Mouse (Mus musculus) gastrocnemius, adult 2 months (tissue): ENCODE measurements at regions not wholly inside any gene's neighbourhood (a gene's known extent, or its start where the extent isn't known, plus 50 kb on each side); places are given as distances from the start of the nearest gene placed in this dataset.

Source experiments
- DNase-seq: peaks from one replicate; pipeline ENCODE4 v3.0.0; 2022
- H3K27ac ChIP-seq: fragments of 200-600 bp; 2 replicates; pipeline ENCODE4 v1.8.1; 2022; ENCODE audit warnings: mild to moderate bottlenecking
- H3K4me3 ChIP-seq: fragments of 200-600 bp; 2 replicates; pipeline ENCODE4 v1.8.1; 2022; ENCODE audit warnings: mild to moderate bottlenecking, moderate library complexity
- CTCF ChIP-seq: fragments of 200-600 bp; IDR thresholded peaks from 2 replicates; pipeline ENCODE4 v1.8.1; 2022; ENCODE audit warnings: antibody characterized with exemption, mild to moderate bottlenecking, moderate library complexity
- intact Hi-C: fragments of 180-260 bp; cut with DNase I; formaldehyde crosslinking; loops from one replicate; pipeline ENCODE4 v1.15.1; 2025

DNA sequence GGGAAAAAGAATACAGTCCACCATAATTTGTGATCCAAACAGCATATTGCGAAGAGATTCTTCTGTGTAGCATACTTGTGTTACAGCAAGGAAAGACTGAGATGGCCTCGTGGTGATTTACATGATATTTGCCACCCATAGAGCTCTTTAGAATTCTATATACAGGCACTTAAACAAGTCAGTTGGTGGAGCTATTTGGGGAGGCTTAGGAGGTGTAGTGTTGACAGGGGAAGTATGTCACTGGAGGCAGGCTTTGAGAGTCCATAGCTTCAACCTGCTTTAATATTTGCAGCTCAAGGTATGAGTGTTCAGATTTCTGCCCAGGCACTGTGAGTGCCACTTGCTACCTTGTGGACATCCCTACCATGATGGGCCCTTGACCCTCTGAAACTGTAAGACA is 187.3 kb downstream of the Ostf1 start:
- Histone ChIP-seq H3K4me3 (no peak overlapping the region), H3K27ac (no peak overlapping the region)
- intact Hi-C loops, result no loop called here
- no peak for DNase-seq
- no peak for TF ChIP-seq CTCF

- TF ChIP-seq CTCF, result no peak
- Histone ChIP-seq H3K27ac (no peak overlapping the region), H3K4me3 (no peak overlapping the region)
- DNase-seq, result no peak
- intact Hi-C loops, result no loop called here
Measured at GRCm38 (mm10) chr19:18436351-18436750, 195.3 kb downstream of the Ostf1 start.

DNA sequence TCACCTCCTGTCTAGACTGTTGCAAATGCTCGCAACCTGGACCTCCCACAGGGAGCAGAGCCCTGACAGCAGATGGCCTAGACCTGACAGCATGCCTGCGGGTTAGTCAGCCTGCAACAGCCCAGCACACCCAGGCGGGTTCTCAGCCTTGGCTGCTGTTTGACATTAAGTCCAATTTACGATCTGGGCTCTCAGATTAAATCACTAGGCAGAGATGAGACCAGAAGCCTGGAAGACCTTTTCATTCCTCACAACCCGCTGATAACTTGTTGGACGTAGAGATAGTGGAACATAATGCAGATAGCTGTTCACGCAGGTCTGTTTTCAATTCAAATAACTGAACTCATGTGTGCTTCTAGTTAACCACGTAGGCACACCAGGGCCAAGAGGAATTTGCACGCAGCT is 211.2 kb downstream of the Ostf1 start:
- peak; percentile 65 for DNase-seq
- Histone ChIP-seq H3K27ac (no peak overlapping the region), H3K4me3 (no peak overlapping the region)
- TF ChIP-seq CTCF, result no peak
- intact Hi-C loops, result no loop called here

DNA sequence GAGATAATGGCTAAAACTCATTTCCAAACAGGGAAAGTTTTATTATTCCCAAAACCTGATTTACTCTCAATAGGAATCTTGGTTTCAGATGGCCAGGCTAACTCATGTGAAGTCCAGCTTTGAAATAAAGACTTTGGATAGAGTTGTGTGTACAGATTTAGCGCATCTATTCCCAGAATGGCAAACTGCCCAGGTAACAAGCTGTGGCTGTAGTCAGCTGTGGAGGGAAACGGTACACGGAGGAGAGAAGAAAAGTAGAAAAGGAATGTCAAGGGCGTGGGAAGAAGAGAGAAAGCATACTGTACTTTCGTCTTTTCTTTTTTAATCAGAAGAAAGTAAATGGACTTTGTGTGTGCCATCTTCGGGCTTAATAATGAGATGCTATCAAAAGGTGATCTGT is 213.1 kb downstream of the Ostf1 start:
- no peak for TF ChIP-seq CTCF
- intact Hi-C loops, result no loop called here
- no peak for DNase-seq
- H3K27ac ChIP-seq, result no peak overlapping the region
- no peak overlapping the region for H3K4me3 ChIP-seq

- no peak for TF ChIP-seq CTCF
- no peak overlapping the region for H3K27ac ChIP-seq
- intact Hi-C loops, result no loop called here
- no peak overlapping the region for H3K4me3 ChIP-seq
- DNase-seq, result no peak
Measured at GRCm38 (mm10) chr19:18377466-18378089, 254.0 kb downstream of the Ostf1 start.

GRCm38 (mm10) chr19:18368612-18369011 is 263.0 kb downstream of the Ostf1 start:
- TF ChIP-seq CTCF, result no peak
- intact Hi-C loops, result no loop called here

DNA sequence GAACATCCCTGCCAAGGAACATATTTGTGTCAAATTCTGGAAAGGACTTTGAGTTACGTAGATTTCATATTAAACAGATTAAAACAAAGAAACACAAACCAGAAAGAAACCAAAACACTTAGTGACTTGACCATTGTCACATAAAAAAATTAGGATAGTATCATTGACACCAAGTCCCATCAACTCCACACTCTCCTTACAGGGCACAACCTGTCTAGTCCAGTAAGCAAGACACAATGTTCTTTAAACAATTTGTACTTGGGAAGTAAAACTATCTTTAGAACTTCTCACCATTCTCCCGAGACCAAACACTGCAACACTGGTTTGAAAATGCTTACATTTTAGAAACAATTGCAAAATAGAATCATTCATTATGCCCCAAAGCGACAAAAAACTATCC is 277.7 kb downstream of the Ostf1 start:
- no peak for TF ChIP-seq CTCF
- no peak overlapping the region for H3K4me3 ChIP-seq
- intact Hi-C loops, result no loop called here
- DNase-seq, result no peak
- H3K27ac ChIP-seq, result no peak overlapping the region

More at GRCm38 (mm10) chr19:18368612-18369011, 263.0 kb downstream of the Ostf1 start:
- DNase-seq, result no peak
- H3K27ac ChIP-seq, result no peak overlapping the region
- no peak overlapping the region for H3K4me3 ChIP-seq

DNA sequence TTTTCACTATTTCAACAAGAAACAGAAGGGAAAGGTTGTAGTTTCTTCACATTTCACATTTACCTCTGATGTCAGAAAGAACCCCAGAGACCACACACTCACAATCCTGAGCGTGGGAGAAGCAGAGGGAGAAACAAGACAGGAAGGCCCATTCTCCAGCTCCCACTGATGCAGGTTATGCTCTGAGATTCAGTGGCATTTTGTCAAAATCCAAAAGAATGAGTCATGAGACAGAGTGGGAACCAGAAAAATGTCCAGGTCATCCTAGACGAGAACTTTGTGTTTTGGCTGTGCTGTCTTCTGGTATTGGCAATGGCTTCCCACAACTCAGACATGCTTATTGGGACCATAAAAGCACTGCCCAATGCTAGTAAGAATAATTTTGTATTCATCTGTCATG is 285.9 kb downstream of the Ostf1 start:
- Histone ChIP-seq H3K27ac (no peak overlapping the region), H3K4me3 (no peak overlapping the region)
- no peak for DNase-seq
- no peak for TF ChIP-seq CTCF
- intact Hi-C loops, result no loop called here

GRCm38 (mm10) chr19:18343647-18344046 is 288.0 kb downstream of the Ostf1 start:
- Histone ChIP-seq H3K4me3 (no peak overlapping the region), H3K27ac (no peak overlapping the region)
- TF ChIP-seq CTCF, result no peak
- no peak for DNase-seq
- intact Hi-C loops, result no loop called here

DNA sequence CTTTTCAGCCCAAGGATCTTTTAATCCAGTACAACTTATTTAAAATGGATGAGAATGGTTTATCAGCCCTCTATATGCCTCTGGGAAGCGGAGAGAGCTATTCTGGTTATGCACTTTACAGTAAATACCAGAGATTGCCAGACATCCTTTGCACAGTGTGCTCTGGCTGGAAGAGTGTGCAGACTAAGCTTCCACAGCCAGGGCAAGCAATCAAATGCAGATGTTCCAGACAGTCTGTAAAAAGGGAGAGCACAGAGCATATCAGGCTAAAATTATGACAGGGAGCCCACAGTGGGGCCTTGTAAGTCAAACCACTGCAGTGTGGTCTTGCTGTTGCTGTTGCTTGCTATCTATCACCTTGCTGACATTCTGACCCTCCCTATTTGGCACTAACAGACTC is 288.6 kb downstream of the Ostf1 start:
- no peak for DNase-seq
- no peak overlapping the region for H3K27ac ChIP-seq
- TF ChIP-seq CTCF, result no peak
- no peak overlapping the region for H3K4me3 ChIP-seq
- intact Hi-C loops, result no loop called here

- peak; percentile 22 for DNase-seq
- intact Hi-C loops, result no loop called here
- Histone ChIP-seq H3K27ac (peak overlapping the region; percentile 46; the same call in 1 of the 2 replicates), H3K4me3 (no peak overlapping the region)
- no peak for TF ChIP-seq CTCF
Measured at GRCm38 (mm10) chr19:18337819-18338555, 293.6 kb downstream of the Ostf1 start.

- no peak for DNase-seq
- Histone ChIP-seq H3K27ac (peak overlapping the region; percentile 4; the same call in 1 of the 2 replicates), H3K4me3 (no peak overlapping the region)
- TF ChIP-seq CTCF, result no peak
- intact Hi-C loops, result no loop called here
Measured at GRCm38 (mm10) chr19:18336637-18337036, 295.0 kb downstream of the Ostf1 start.

DNA sequence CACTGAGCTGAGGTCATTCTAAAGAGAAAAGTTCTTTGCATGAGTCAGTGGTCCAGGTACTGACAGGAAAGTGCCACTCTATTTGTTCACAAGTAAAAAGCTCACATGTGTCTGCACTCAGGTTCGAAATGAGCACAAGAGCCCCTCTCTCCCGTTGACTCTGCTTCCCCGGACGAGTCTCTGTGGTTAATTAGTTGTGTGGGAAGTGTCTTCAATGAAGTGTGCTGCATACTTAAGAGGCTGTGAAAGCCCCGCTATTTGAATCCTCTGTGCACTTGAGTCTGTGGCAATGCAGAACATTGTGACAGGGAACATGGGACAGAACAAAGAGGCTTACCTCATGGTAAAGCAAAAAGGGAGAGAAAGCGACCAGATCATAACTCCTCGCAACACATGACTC is 297.0 kb downstream of the Ostf1 start:
- intact Hi-C loops, result no loop called here
- no peak for DNase-seq
- Histone ChIP-seq H3K27ac (no peak overlapping the region), H3K4me3 (no peak overlapping the region)
- no peak for TF ChIP-seq CTCF

GRCm38 (mm10) chr19:18331811-18332210 is 299.8 kb downstream of the Ostf1 start:
- H3K4me3 ChIP-seq, result no peak overlapping the region
- no peak for TF ChIP-seq CTCF
- DNase-seq, result no peak
- intact Hi-C loops, result no loop called here
- H3K27ac ChIP-seq, result no peak overlapping the region
